Mouse (Mus musculus) brain, embryonic 14.5 days (tissue): ENCODE measurements at regions not wholly inside any gene's neighbourhood (a gene's known extent, or its start where the extent isn't known, plus 50 kb on each side); places are given as distances from the start of the nearest gene placed in this dataset.
A peak's percentile ranks its signal among the peaks of the same experiment; 100 is the strongest.

ENCODE experiments used
- CTCF ChIP-seq: fragments of 200-500 bp; IDR thresholded peaks from 2 replicates; pipeline ENCODE4 v1.5.1; 2012; ENCODE audit warnings: inconsistent platforms, mild to moderate bottlenecking, moderate library complexity, borderline replicate concordance; ENCODE audit not compliant: insufficient read depth, insufficient read length; ENCODE audit errors: extremely low read depth
- POLR2A ChIP-seq: fragments of 200-500 bp; IDR thresholded peaks from 2 replicates; pipeline ENCODE4 v1.6.1; 2012; ENCODE audit warnings: mild to moderate bottlenecking, inconsistent platforms, borderline replicate concordance; ENCODE audit not compliant: poor library complexity, insufficient read depth, insufficient read length, severe bottlenecking; ENCODE audit errors: extremely low read depth

GRCm38 (mm10) chr2:75603175-75603871, 55.7 kb upstream of the Hnrnpa3 start:
- TF ChIP-seq CTCF = peak; percentile 62; the same call in 1 of the 2 replicates
- TF ChIP-seq POLR2A = no peak
